Mouse (Mus musculus) cerebral cortex, adult 2 months (tissue): ENCODE measurements around the gene Kctd11.

Experiments used
- WGBS: fragments of 180-500 bp; shearing (Covaris S2); methylation state at CpG from one replicate; pipeline ENCODE4 v1.1.7; 2018; 5-methylcytosine and 5-hydroxymethylcytosine counted together

Gene Kctd11

DNA sequence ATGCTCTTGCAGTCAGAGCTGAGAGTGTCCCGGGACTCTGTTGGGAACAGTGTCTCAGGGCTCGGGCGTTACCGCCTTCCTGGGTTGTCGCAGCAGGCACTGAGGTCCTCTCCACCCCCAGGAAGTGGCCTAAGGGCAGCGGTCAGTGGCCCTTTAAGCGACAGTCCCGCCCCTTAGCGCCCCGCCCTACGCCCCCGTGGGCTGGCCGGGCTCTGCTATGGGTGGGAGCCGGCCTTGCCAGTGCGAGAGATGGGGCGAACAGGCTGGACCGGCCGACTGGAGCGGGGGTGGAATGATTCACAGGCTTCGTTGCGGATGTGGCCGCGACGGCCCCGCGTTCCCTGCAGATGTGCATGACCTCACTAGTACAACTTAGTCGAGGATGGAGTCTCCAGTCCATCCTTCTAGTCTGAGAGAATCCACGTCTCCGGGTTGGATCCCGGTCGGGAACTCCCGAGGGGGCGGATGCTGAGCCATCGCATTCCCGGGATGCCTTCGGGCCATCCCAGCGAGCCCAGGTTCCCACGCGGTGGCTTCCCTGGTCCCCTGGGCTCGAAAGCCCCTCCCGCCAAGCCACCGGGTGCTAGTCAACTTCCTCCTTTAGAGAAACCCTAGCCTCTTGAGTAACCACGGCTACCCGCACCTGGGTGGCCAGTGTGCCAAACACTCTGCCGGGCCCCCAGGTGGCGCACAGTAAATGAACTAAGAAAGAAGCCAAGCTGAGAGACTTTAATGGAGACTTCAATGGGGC is at the start of gene Kctd11:
Kctd11 (minus strand) TSS at position 554 of the 751 bp plus-strand sequence.
- under 1% methylated on average over 46 of the region's 46 CpGs for WGBS

DNA sequence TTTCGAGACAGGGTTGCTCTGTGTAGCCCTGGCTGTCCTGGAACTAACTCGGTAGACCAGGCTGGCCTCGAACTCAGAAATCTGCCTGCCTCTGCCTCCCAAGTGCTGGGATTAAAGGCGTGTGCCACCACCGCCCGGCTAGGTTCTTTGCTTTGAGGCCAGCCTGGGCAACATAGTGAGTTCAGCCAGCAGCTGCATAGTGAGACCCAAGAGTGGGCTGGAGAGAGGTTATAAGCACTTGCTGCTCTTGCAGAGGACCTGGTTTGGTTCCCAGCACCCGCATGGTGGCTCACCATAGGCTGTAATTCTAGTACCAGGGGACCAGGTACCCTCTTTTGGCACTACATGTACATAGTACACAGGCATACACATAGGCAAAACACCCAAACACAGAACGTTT is 49.0 kb upstream of the Kctd11 start:
- WGBS: 89% methylated on average over 8 of the region's 8 CpGs

DNA sequence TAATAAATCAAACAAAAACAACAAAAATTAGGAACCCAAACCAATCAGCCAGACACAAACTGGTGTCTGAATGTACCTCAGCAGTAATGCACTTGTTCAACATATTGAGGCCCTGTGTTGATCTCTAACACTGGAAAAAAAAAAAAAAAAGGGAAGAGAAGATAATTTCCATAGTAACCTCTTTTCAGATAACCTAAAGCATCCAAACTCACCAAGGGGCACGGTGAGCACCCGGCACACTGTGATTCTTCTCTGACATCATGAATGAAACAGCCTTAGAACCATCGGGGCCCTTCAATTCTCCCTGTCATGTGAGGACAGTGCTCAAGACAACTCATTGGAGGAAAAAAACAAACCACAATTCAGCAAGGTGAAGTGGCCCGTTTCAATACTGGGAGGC is 48.5 kb upstream of the Kctd11 start:
- WGBS: 80% methylated on average over 4 of the region's 4 CpGs

DNA sequence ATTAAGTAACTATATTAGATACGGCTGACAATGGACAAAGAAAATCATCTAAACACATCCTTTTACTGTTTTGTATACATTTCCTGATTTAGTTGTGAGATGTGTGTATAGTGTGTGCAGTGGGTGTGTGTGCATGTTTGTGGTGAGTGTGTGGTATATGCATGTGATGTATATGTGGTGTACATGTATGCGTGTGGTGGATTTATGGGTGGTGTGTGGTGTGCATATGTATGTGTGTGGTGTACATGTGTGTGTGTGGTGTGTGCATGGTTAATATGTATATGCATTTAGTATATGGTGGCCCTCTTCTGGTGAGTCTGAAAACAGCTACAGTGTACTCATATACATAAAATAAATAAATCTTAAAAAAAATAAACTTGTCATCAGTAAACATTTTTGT is 46.3 kb upstream of the Kctd11 start:
- 98% methylated on average over 2 of the region's 2 CpGs for WGBS

DNA sequence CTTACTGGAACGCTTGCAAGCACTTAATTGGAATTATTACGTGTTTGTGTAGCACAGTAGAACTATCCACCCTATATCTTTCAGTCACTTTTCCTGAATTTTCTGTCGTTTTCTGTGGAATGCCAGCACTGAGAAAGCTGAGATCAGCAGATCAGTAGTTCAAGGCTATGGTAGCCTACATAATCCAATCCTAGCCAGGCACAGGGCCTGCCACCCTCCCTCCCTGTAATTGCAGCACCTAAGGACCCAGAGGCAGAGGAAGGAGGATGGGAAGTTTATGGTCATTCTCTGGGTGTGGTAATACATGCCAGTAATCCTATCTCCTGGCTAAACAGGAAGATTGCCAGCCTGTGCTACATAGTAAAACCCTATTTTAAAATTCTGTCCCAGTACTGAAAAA is 41.6 kb upstream of the Kctd11 start:
- 72% methylated on average over 3 of the region's 3 CpGs for WGBS

DNA sequence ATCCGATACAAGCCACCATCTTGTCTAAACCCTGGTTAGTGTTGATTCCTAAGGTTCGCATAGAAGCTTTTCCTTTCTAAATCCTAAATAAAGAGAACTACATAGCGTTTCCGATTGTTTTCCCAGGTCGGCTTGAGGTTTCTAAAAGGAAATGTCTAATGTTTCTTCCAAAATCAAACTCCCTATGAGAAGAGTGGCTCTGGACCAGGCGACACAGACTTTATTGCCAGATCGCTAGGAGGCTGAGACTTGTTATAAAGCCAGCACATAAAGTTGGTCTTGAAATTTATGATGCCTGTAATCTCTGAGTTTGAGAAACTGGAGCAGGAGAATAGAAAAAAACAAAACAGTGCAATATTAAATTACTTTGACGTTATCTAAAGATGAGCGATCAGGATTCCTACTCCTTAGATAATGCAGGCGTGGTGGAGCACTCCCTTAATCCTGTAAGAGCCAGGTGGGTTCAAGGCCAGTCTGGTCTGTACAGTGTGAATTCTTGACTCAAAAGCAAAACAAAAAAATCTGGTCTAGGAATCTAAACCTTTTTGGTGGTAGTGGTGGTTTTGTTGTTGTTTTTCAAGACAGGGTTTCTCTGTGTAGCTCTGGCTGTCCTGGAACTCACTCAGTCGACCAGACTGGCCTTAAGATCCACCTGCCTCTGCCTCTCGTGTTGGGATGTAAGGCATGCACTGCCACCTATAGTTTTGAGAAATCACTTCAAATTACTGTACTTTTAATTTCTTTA is 41.0 kb upstream of the Kctd11 start:
- WGBS: 3% methylated on average over 12 of the region's 12 CpGs

DNA sequence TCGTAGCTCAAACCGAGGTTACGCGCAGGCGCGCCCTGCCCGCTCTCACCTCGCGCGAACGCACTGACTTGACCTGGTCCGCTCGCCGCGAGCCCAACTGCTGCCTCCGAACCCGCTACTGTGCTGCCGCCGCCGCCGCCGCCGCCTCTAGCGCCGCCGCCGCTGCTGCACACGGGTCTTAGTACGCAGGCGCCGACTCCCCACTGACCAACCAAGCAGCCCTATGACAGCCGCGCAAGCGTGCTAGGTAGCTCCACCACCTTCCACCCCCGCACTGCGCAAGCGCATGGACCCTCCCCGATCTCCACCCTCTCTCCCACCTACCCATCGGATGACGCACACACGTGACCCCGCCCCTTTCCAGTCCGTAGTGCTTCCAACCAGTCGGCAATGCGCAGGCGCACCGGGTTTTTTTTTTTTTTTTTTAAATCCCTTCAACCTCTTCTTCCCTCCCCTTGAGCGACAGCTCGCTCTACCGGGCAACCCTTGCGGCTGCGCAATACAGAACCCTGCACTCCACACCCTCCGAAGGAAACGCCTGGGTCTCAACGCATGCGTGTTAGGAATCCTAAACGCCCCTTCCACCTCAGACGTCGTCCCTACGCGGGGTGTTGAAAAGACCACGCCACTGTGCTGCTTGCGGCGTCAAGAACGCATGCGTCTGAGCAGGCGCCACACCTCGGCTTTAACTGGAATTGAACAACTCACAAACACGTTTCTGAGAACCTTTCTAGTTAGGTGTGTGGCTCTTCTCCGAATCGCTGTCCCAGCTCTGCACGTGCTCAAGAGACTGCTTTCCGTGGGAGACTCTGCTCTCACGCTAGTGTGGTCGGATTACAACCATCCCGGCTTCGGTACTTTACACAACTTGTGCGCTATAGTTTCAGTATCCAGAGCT is 40.2 kb upstream of the Kctd11 start, which contains the start of gene Eif5a:
Eif5a (minus strand) TSS at position 845 of the 898 bp plus-strand sequence.
- under 1% methylated on average over 78 of the region's 78 CpGs for WGBS

DNA sequence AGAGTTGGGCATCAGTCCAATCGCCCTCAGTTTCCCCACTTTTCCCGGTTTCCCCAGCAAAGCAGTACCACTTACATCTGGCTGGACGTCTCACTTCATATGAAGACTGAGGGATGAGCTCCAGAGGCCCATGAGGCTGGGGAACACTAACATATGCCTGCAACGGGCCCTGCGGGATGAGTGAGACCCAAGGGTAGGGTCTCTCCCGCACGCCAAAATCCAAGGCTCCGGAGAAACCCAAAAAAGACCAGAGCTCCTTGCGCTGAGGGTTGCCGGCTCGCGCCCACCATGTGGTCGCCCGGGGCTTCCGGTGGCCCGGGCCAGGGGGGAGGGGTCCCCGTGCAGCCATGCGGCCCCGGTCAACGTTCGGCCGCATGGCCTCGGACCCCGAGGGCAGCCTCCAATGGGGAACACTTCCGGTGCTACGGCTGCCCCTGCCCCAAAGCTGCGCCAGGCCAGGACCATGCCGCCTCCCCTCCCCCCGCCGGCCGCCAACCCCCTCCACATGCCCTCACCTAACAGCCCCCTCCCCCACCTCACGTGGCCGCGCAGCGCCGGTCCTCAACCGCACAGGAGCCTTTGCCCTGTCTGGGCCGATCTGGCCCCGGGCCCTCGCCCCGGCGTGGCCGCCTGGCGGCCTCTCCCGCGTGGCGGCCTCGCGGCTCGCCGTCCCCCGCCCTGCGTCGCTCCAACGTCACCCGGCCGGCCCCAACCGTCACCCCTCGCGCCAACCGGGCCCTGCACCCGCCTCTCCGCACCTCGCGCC is 39.2 kb upstream of the Kctd11 start:
- WGBS: 1% methylated on average over 64 of the region's 65 CpGs

DNA sequence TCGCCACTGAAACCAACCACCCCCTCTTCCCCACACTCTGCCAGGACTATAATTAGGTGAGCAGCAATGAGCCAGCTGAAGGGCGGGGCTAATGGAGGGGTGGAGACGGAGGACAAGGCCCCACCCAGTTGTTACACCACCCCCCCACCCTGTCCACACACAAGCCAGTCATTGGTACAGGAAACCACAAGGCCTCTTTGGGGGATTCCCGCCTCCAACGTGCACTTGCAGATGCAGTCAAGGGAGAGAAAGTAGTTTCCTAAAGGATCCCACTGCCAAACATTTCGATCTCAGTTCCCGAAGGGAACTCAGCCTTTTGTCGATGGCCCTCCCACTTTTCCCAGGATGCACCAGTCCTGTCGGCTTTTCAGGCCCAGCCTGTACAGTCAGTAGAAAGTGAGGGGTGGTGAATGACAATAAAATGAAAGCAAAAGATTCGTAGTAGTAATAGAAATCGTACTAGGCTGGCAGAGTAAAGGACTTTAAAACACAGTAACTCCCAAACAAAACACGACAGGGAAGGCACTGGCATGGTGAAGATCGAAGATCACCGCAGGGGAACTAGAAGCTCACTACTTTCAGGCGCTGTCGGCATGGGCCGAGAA is 38.6 kb upstream of the Kctd11 start:
- under 1% methylated on average over 17 of the region's 17 CpGs for WGBS

DNA sequence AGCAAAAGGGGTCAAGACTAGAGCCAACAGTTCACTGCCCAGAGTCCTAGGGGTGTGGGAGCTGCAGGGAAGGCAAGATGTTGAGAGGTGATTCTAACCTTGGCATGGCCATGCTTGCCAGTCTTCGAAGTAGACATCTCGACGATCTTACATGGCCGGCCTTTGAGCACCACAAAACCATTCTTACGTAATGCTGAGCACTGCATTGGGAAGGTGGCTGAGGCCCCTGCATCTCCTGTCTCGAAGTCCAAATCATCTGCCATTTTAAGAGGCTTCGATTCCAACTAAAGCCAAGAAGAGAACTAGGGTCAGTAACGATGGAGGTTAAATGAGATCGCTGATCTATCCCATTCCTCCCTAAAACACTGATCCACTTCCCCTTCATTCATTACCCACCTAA is 37.8 kb upstream of the Kctd11 start:
- WGBS: 67% methylated on average over 9 of the region's 9 CpGs

DNA sequence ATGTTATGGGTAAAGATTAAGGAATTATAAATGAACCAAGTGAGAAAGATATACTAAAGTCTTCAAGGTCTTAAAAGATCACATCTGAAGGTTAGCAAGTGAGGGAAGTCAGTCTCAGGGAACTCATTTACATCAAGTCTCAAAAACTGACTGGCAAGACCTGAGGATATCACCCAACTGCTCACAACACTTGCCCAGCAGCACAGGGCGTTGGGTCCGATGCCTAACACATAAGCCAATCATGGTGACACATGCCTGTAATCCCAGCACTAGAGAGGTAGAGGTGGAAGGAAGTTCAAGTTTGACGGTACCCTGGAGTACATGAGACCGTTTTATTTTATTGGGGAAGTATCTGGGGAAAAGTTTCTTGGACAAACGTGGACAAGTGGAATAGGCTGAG is 36.9 kb upstream of the Kctd11 start:
- 78% methylated on average over 5 of the region's 5 CpGs for WGBS

DNA sequence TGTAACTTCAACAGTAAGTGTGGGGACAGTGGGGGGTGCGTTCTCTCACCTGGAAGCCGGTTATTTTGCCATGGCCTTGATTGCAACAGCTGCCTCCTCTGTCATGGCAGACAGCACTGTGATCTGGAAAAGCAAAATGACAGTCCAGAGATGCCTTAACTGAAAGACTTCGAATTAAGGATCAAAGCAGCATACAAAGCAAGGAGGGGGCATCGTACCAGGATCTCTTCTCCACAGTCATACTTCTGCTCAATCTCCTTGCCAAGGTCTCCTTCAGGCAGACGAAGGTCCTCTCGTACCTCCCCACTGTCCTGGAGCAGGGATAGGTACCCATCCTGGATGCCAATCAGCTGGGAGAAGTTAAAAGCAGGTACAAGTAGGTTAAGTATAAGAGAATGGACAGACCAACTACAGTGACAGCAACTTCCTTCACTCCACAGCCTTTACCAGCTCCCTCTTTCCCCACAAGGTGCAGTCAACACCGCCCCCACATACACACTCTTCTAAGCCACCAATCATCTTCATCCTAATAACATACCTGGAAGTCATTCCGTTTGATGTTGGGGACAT is 36.3 kb upstream of the Kctd11 start:
- 81% methylated on average over 8 of the region's 8 CpGs for WGBS

DNA sequence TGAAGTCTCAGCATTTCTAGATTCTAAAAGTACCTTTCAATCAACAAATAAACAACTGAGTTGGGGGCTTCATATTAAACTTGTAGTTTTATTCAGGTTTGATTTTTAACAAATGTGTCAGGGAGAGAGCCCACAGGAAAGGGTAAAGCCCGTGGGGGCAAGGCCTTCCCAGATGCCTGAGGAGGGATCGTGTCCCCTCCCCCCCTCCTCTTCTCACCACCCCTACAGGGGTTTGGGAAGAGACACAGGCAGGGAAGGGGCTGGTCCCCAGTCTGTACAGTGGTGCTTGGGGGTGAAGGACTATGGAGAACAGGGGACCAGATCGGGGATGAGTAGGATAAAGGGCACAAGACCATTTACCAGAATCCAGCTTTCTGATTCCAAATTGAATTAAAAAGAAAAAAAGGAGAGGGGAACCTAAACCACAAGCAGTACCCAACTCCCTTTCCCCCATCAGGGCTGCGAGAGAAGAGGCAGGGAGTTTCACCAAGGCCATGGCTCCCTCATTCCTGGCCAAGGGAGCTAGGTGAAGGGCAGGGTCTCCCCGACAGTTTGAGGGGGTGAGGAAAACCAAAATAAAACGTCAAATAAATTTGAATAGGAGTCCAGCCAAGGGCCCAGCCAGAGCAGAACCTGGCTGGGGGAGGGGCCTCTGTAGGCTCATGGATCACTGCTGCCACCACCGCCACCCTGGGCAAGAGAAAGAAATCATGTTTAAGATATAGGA is 35.6 kb upstream of the Kctd11 start:
- 48% methylated on average over 7 of the region's 7 CpGs for WGBS

DNA sequence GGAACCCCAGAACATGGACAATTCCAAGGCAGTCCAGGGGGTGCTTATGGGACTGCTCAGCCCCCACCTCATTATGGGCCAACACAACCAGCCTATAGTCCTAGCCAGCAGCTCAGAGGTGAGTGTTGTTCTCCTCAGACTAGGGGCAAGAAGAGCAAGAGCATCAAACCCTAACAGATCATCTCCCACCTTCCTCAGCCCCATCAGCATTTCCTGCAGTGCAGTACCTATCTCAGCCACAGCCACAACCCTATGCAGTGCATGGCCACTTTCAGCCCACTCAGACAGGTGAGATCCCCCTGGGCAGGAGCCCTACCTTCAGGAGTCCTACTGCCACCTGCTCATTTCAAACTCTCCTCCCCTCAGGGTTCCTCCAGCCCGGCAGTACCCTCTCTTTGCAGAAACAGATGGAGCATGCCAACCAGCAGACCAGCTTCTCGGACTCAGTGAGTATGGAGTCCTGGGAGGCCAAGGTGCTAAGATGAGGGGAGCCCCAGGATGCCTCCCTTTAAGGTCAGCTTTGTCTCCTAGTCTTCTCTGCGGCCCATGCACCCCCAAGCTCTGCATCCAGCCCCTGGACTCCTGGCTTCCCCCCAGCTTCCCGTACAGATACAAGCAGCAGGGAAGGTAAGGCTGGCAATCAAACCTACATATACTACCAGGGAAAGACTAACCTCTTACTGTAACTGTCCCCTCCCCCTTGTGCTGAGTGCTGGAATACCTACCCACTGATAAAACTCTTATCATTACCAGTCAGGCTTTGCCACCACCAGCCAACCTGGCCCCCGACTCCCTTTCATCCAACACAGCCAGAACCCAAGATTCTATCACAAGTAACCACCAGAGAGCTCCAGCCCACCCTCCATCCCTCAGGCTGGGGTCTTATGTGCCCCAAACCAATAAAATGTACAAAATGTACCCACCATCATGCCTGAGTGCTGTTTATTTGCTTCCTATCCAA is 34.7 kb upstream of the Kctd11 start:
- 50% methylated on average over 5 of the region's 5 CpGs for WGBS

DNA sequence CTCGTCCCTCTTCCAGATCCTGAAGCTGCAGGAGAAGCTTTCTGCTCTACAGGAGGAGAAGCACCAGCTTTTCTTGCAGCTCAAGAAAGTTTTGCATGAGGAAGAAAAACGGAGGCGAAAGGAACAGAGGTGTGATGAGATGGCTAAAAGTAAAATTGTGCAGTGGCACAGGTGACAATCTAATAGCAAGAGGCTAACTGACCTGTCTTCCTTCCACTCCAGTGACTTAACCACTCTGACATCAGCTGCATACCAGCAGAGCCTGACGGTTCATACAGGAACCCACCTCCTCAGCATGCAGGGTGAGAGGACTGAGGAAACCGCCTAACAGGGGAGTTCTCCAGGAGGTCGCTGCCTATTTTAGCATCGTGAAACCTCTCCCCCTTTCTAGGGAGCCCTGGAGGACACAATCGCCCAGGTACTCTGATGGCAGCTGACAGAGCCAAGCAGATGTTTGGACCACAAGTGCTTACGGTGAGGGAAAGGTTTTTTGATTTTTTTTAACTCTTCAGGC is 33.8 kb upstream of the Kctd11 start:
- 32% methylated on average over 9 of the region's 9 CpGs for WGBS

DNA sequence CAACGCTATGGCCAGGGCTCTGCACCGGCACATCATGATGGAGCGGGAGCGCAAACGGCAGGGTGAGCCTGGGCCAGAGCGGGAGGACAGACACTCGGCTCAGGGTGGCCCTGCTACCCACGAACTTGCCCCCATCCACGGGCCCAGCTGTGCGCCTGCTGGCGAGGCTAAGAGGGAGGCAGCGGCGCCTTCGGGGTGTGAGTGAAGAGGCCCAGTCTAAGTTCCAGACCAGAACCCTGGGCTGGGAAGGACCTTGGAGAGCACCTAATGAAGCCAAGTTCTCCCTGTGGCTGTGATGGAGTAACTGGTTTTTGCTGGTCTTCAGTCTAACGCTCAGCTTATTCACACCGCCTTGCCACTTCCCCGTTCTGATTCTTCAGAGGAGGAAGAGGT is 33.2 kb upstream of the Kctd11 start:
- WGBS: 1% methylated on average over 17 of the region's 17 CpGs

DNA sequence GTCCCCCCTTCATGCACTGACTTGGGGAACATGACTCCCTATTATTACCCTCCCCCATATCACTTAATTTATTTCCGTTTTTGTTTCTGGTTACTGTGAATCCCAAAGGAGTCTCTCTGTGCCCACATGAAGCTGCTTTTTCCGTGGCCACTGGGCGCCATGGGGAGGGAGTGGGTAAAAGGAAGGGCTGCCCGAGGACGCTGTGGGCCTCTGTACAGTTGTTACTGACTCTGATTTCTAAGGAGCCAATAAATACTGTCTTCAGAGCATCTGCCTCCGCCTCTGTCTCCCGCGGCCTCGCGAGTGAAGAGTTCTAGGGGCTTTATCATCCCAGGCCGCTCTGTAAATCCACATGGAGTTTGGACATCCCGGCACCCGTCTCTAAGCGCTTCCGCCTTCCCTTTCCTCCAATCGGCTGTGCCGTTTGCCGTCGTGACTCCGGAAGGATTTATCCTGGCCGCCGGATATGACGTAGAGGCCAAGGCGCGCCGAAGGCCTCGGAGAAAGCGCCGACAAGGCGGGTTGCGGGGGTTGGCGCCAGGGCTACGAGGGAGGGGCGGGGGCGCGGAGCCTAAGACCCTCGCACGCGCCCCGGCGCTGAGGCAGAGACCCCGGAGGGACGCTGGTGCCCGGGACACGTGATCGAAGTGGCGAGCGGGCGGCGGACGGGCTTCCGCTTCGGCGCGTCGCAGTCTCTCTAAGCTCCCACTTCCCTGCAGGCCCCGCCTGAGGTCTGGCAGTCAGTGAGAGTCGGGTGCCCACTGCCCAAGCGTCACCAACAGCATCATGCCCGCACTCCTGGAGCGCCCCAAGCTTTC is 32.6 kb upstream of the Kctd11 start, which contains the start of gene Gps2:
Gps2 (plus strand) TSS at position 335 of the 818 bp plus-strand sequence.
- WGBS: 2% methylated on average over 61 of the region's 61 CpGs
